Mouse (Mus musculus) neural tube, embryonic 14.5 days (tissue): ENCODE results near the gene Tigd3. TPM values are rescaled to one million over a fixed set of nuclear protein-coding genes. Genes with fewer than 3 reads are reported as not detected.
A peak's percentile ranks its signal among the peaks of the same experiment; 100 is the strongest.

Source experiments
- ATAC-seq: fragments of 200-750 bp; cut with Nextera tagmentation; 2 replicates; pipeline ENCODE4 v1.8.0; 2017; ENCODE audit warnings: low read depth, mild to moderate bottlenecking, moderate TSS enrichment, moderate library complexity
- H3K27ac ChIP-seq: fragments of 300-500 bp; sonication (generic); 2 replicates; pipeline ENCODE4 v1.5.1; 2014; ENCODE audit warnings: low read depth, mild to moderate bottlenecking, control low read depth, low read length, moderate library complexity, mixed read lengths
- H3K27me3 ChIP-seq: fragments of 300-500 bp; sonication (generic); 2 replicates; pipeline ENCODE4 v1.6.1; 2014; ENCODE audit warnings: low read length; ENCODE audit not compliant: control insufficient read depth, insufficient read depth
- H3K36me3 ChIP-seq: fragments of 300-500 bp; sonication (generic); 2 replicates; pipeline ENCODE4 v1.6.1; 2014; ENCODE audit warnings: low read length, mixed read lengths; ENCODE audit not compliant: control insufficient read depth, insufficient read depth
- H3K4me1 ChIP-seq: fragments of 300-500 bp; sonication (generic); 2 replicates; pipeline ENCODE4 v1.6.1; 2014; ENCODE audit warnings: low read length; ENCODE audit not compliant: control insufficient read depth, insufficient read depth
- H3K4me2 ChIP-seq: fragments of 300-500 bp; sonication (generic); 2 replicates; pipeline ENCODE4 v1.6.1; 2014; ENCODE audit warnings: mild to moderate bottlenecking, low read depth, low read length, control low read depth
- H3K4me3 ChIP-seq: fragments of 300-500 bp; sonication (generic); 2 replicates; pipeline ENCODE4 v1.5.1; 2014; ENCODE audit warnings: low read depth, low read length, control low read depth, mixed read lengths
- H3K9ac ChIP-seq: fragments of 300-500 bp; sonication (generic); replicated peaks from 2 replicates; pipeline ENCODE4 v1.6.1; 2014; ENCODE audit warnings: low read depth, mild to moderate bottlenecking, control low read depth, low read length, mixed read lengths
- H3K9me3 ChIP-seq: fragments of 300-500 bp; sonication (generic); 2 replicates; pipeline ENCODE4 v1.6.1; 2016; ENCODE audit warnings: low read length; ENCODE audit not compliant: control insufficient read depth
- WGBS: fragments of 180-500 bp; shearing (Covaris S2); extraction: QIAGEN DNeasy Blood & Tissue Kit; methylation state at CpG from one replicate; pipeline ENCODE4 v1.1.7; 2014; 5-methylcytosine and 5-hydroxymethylcytosine counted together
- polyA plus RNA-seq: library from polyadenylated mRNA; unstranded; fragments of >200 nt; fragmentation: Nextera tagmentation; extraction: Ambion mirVana; gene quantifications from 2 replicates; pipeline ENCODE4 v1.2.1, GENCODE M21; 2014

Tigd3 gene
- polyA plus RNA-seq, 1 experiment from 2014 or later, result 12.8 TPM

GRCm38 (mm10) chr19:5843781-5844691, 49.9 kb downstream of the Tigd3 start:
- no peaks in the 10 kb centered on the region for H3K9me3 ChIP-seq
- 74% methylated on average over 30 of the region's 30 CpGs for WGBS
- H3K9ac ChIP-seq, result no peak overlapping the region; the same call in 1 of the 2 replicates
- peak overlapping the region; percentile 23; the same call in 1 of the 2 replicates for H3K27ac ChIP-seq
- H3K4me3 ChIP-seq, result no peak overlapping the region
- no peak for ATAC-seq
- peaks cover 37% of the 10 kb centered on the region for H3K4me1 ChIP-seq
- no peaks in the 10 kb centered on the region for H3K27me3 ChIP-seq
- H3K36me3 ChIP-seq, result no peaks in the 10 kb centered on the region
- H3K4me2 ChIP-seq, result peak overlapping the region; percentile 23

GRCm38 (mm10) chr19:5842785-5843730, 50.9 kb downstream of the Tigd3 start:
- Histone ChIP-seq H3K4me2 (peak overlapping the region; percentile 18; the same call in 1 of the 2 replicates), H3K4me3 (no peak overlapping the region)
- whole genome bisulfite sequencing, result 56% methylated on average over 9 of the region's 9 CpGs

GRCm38 (mm10) chr19:5841999-5842784, 51.8 kb downstream of the Tigd3 start:
- Histone ChIP-seq H3K9me3 (no peaks in the 10 kb centered on the region), H3K36me3 (no peaks in the 10 kb centered on the region), H3K9ac (no peak overlapping the region), H3K27me3 (no peaks in the 10 kb centered on the region), H3K4me1 (peaks cover 19% of the 10 kb centered on the region), H3K27ac (peak overlapping the region; percentile 18; the same call in 1 of the 2 replicates), H3K4me3 (no peak overlapping the region), H3K4me2 (no peak overlapping the region)
- 43% methylated on average over 5 of the region's 5 CpGs for WGBS
- ATAC-seq, result no peak

More at GRCm38 (mm10) chr19:5842785-5843730, 50.9 kb downstream of the Tigd3 start:
- no peaks in the 10 kb centered on the region for H3K36me3 ChIP-seq
- H3K4me1 ChIP-seq, result peaks cover 27% of the 10 kb centered on the region
- peak overlapping the region; percentile 28; the same call in 1 of the 2 replicates for H3K27ac ChIP-seq
- H3K9ac ChIP-seq, result no peak overlapping the region
- no peak for ATAC-seq
- H3K27me3 ChIP-seq, result no peaks in the 10 kb centered on the region
- no peaks in the 10 kb centered on the region for H3K9me3 ChIP-seq

DNA sequence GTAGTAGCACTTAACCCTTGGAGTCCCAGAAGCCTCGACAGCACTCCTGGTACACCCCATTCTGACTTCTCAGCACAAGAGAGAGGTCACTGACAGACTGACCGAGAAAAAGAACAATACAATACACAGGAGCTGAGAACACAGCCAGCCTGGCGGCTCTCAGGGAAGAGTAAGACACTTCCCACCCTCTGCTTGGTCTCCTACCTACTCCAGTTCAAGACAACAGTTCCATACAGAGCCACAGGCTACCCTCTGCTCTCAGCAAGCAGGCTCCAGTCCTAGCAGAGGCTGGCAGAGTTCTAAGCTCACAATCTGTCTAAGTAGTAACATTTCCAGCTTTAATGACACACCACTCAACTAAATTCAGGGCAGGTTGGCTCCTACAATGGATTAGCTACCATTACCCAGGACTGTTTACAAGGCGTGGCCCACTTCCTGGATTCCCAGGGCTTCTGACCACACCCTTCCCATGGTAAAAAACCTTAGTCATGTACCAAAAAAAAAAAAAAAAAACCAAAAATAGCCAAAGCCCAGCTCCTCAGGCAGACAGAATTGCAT, 52.5 kb downstream of the Tigd3 start:
- Histone ChIP-seq H3K9me3 (no peaks in the 10 kb centered on the region), H3K9ac (no peak overlapping the region), H3K36me3 (no peaks in the 10 kb centered on the region), H3K27me3 (no peaks in the 10 kb centered on the region), H3K4me1 (peaks cover 15% of the 10 kb centered on the region), H3K4me3 (no peak overlapping the region), H3K27ac (no peak overlapping the region), H3K4me2 (no peak overlapping the region)
- ATAC-seq, result no peak
- 54% methylated on average over 4 of the region's 4 CpGs for WGBS

Other genes with a start within 250 kb of the Tigd3 start
- 7.7 and 12.6 TPM in 2 replicates for gene Sipa1, start 230.4 kb downstream of the Tigd3 start, polyA plus RNA-seq
- 6.8 and 11.1 TPM in 2 replicates for gene Map3k11, start 205.4 kb downstream of the Tigd3 start, polyA plus RNA-seq
- gene Pcnx3, start 205.2 kb downstream of the Tigd3 start, polyA plus RNA-seq, result 34.4 and 34.5 TPM in 2 replicates
- gene Kcnk7, start 189.8 kb downstream of the Tigd3 start, polyA plus RNA-seq, result not detected in 2 replicates
- gene Ehbp1l1, start 167.8 kb downstream of the Tigd3 start, polyA plus RNA-seq, result 7.8 and 8.9 TPM in 2 replicates
- 145 and 152 TPM in 2 replicates for gene Fam89b, start 164.5 kb downstream of the Tigd3 start, polyA plus RNA-seq
- 14.0 and 25.7 TPM in 2 replicates for gene Ltbp3, start 153.2 kb downstream of the Tigd3 start, polyA plus RNA-seq
- gene Scyl1, start 122.7 kb downstream of the Tigd3 start, polyA plus RNA-seq, result 78.5 and 78.6 TPM in 2 replicates
- 9.4 and 12.7 TPM in 2 replicates for gene Frmd8, start 18.9 kb downstream of the Tigd3 start, polyA plus RNA-seq
- gene Slc25a45, start 16.3 kb downstream of the Tigd3 start, polyA plus RNA-seq, result 0.59 and 1.3 TPM in 2 replicates
- gene Dpf2, start 18.9 kb upstream of the Tigd3 start, polyA plus RNA-seq, result 85.3 and 102 TPM in 2 replicates
- gene Cdc42ep2, start 30.7 kb upstream of the Tigd3 start, polyA plus RNA-seq, result 16.7 and 17.4 TPM in 2 replicates
- 18.0 and 21.6 TPM in 2 replicates for gene Pola2, start 70.1 kb upstream of the Tigd3 start, polyA plus RNA-seq
- not detected in 2 replicates for gene Slc22a20, start 92.0 kb upstream of the Tigd3 start, polyA plus RNA-seq
- 3.4 and 7.0 TPM in 2 replicates for gene Capn1, start 121.7 kb upstream of the Tigd3 start, polyA plus RNA-seq
- gene Syvn1, start 152.4 kb upstream of the Tigd3 start, polyA plus RNA-seq, result 29.3 and 35.3 TPM in 2 replicates
- 63.2 and 65.5 TPM in 2 replicates for gene Mrpl49, start 163.6 kb upstream of the Tigd3 start, polyA plus RNA-seq
- 538 and 563 TPM in 2 replicates for gene Fau, start 163.7 kb upstream of the Tigd3 start, polyA plus RNA-seq
- gene Znhit2, start 167.0 kb upstream of the Tigd3 start, polyA plus RNA-seq, result 34.3 and 34.8 TPM in 2 replicates
- 53.4 and 63.7 TPM in 2 replicates for gene Tm7sf2, start 174.2 kb upstream of the Tigd3 start, polyA plus RNA-seq
- 72.9 and 73.2 TPM in 2 replicates for gene Vps51, start 183.1 kb upstream of the Tigd3 start, polyA plus RNA-seq
- 0.55 TPM in 1 of 2 replicates, not detected in the other for gene Tmem262, start 185.9 kb upstream of the Tigd3 start, polyA plus RNA-seq
- gene Gm28374, start 188.1 kb upstream of the Tigd3 start, polyA plus RNA-seq, result 1.2 and 1.7 TPM in 2 replicates
- 74.0 and 85.6 TPM in 2 replicates for gene Zfpl1, start 190.8 kb upstream of the Tigd3 start, polyA plus RNA-seq
- gene Cdca5, start 190.8 kb upstream of the Tigd3 start, polyA plus RNA-seq, result 3.0 and 3.5 TPM in 2 replicates
- gene AC131692.1, start 200.3 kb upstream of the Tigd3 start, polyA plus RNA-seq, result not detected in 2 replicates
- 0.44 and 0.52 TPM in 2 replicates for gene Naaladl1, start 211.6 kb upstream of the Tigd3 start, polyA plus RNA-seq
- 52.1 and 53.1 TPM in 2 replicates for gene Sac3d1, start 224.5 kb upstream of the Tigd3 start, polyA plus RNA-seq
- gene Snx15, start 234.2 kb upstream of the Tigd3 start, polyA plus RNA-seq, result 63.9 and 72.8 TPM in 2 replicates
- not detected in 2 replicates for gene Batf2, start 246.8 kb upstream of the Tigd3 start, polyA plus RNA-seq
- 114 and 123 TPM in 2 replicates for gene Arl2, start 247.4 kb upstream of the Tigd3 start, polyA plus RNA-seq